Mouse (Mus musculus) ES-Bruce4 (cell line): ENCODE data around the gene Pgm3. TPM values are rescaled to one million over a fixed set of nuclear protein-coding genes. Genes with fewer than 3 reads are reported as not detected.

ENCODE experiments used
- H3K27ac ChIP-seq: 2 replicates; pipeline ENCODE4 v1.5.1; 2012; ENCODE audit warnings: low read length, inconsistent platforms; ENCODE audit not compliant: insufficient read depth
- H3K27me3 ChIP-seq: 2 replicates; pipeline ENCODE4 v1.6.1; 2012; ENCODE audit warnings: mild to moderate bottlenecking, low read length, inconsistent platforms; ENCODE audit not compliant: control insufficient read depth, poor library complexity, insufficient read depth, severe bottlenecking
- H3K36me3 ChIP-seq: 2 replicates; pipeline ENCODE4 v1.6.1; 2012; ENCODE audit warnings: inconsistent platforms, mild to moderate bottlenecking, low read length, moderate library complexity; ENCODE audit not compliant: control insufficient read depth, poor library complexity, insufficient read depth, severe bottlenecking
- H3K4me1 ChIP-seq: one replicate; pipeline ENCODE4 v1.8.1; 2011; ENCODE audit warnings: low read length; ENCODE audit not compliant: control insufficient read depth, insufficient read depth
- H3K4me3 ChIP-seq: 2 replicates; pipeline ENCODE4 v1.5.1; 2011; ENCODE audit warnings: low read depth, mild to moderate bottlenecking, low read length
- H3K9ac ChIP-seq: 2 replicates; pipeline ENCODE4 v1.6.1; 2012; ENCODE audit warnings: low read depth, mild to moderate bottlenecking, inconsistent platforms; ENCODE audit not compliant: poor library complexity, severe bottlenecking
- H3K9me3 ChIP-seq: replicated peaks from 2 replicates; pipeline ENCODE4 v1.6.1; 2012; ENCODE audit warnings: mild to moderate bottlenecking, low read length, inconsistent platforms; ENCODE audit not compliant: control insufficient read depth, poor library complexity, insufficient read depth, severe bottlenecking
- CTCF ChIP-seq: IDR thresholded peaks from one replicate; pipeline ENCODE4 v1.8.1; 2011; ENCODE audit warnings: low read depth, low read length
- EP300 ChIP-seq: IDR thresholded peaks from 2 replicates; pipeline ENCODE4 v1.6.1; 2011; ENCODE audit warnings: low read depth, low read length; ENCODE audit not compliant: insufficient read depth
- POLR2A ChIP-seq: IDR thresholded peaks from one replicate; pipeline ENCODE4 v1.8.1; 2011; ENCODE audit warnings: low read length; ENCODE audit not compliant: insufficient read depth
- polyA plus RNA-seq: library from polyadenylated mRNA; stranded (reverse); fragments of >200 nt; gene quantifications from 2 replicates; pipeline ENCODE4 v1.2.4, GENCODE M21; 2011; ENCODE audit warnings: low read depth; ENCODE audit not compliant: missing spikeins, insufficient read depth, insufficient read length

Gene Pgm3
- polyA plus RNA-seq, 1 experiment: 34.3 TPM

DNA sequence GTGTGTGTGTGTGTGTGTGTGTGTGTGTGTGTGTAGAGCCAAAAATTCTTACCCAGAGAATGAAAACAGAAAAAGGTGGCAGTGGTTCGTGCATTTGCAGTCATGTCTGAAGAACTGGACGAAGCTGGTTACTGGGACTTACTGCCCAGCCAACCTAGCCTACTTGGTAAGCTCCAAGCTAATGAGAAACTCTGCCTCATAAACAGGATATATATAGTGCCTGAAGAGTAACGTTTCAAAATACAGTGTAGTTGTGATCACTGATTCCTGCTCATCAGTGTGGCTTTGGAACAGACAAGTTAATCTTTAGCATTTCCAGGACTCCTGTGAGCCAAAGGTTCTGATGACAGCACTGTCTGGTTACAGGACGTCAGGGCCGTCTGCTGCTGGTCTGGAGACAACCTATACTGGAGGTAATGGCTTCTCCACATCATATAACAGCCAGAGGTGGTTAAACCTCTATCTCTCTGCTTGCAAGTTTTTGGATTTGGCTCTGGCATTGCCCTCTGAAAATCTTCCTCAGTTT lies 21.9 kb downstream of the Pgm3 start:
- H3K27ac ChIP-seq: no peak overlapping the region

DNA sequence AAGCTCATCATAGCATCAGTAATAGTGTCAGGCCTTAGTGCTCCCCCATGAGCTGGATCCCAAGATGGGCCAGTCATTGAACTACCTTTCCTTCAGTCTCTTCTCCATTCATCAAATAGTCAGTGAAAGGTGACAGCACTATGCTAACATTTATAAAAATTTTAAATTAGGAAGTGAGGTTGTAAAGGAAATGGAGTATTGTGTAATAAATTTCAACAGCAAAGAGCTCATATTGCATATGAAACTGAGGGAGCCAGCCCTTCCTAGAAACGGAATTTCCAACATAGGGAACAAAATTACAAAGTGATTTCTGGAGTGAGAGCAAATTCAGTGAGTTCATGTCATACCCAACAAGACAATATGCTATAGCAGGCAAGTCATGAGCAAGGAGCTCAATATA lies 27.1 kb downstream of the Pgm3 start:
- H3K9me3 ChIP-seq: no peaks in the 10 kb centered on the region
- H3K27me3 ChIP-seq: no peaks in the 10 kb centered on the region
- H3K27ac ChIP-seq: no peak overlapping the region
- H3K9ac ChIP-seq: no peak overlapping the region
- no peaks in the 10 kb centered on the region; the same call in 1 of the 2 replicates for H3K36me3 ChIP-seq
- TF ChIP-seq POLR2A (no peak), CTCF (no peak), EP300 (no peak)
- H3K4me1 ChIP-seq: no peaks in the 10 kb centered on the region
- H3K4me3 ChIP-seq: no peak overlapping the region

More for the DNA sequence above, 21.9 kb downstream of the Pgm3 start:
- no peaks in the 10 kb centered on the region for H3K27me3 ChIP-seq
- H3K9me3 ChIP-seq: no peaks in the 10 kb centered on the region
- H3K9ac ChIP-seq: no peak overlapping the region
- no peaks in the 10 kb centered on the region for H3K4me1 ChIP-seq
- peaks cover 6% of the 10 kb centered on the region for H3K36me3 ChIP-seq
- H3K4me3 ChIP-seq: no peak overlapping the region
- TF ChIP-seq POLR2A: no peak
- no peak for TF ChIP-seq EP300
- TF ChIP-seq CTCF: no peak

DNA sequence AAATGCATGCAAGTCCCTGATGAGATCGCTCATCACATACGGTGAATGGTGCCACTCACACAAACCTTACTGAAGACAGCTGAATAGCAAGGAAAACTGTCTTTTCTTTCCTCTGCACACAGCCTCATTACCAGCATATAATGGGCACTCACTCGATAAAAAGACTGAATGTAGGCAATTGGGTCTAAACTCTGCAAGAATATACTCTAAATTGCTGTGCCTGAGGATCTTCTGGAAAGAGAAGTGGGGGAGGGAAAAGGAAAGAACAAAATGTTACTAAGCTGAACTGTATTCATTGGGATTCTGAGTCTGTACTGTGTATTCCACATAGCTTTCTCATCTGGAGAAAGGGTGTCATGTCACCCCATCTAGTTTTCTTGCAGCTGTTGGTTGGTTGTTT lies 28.2 kb downstream of the Pgm3 start:
- Histone ChIP-seq H3K27me3 (no peaks in the 10 kb centered on the region), H3K9me3 (no peaks in the 10 kb centered on the region)
- TF ChIP-seq EP300 (no peak), POLR2A (no peak), CTCF (no peak)

DNA sequence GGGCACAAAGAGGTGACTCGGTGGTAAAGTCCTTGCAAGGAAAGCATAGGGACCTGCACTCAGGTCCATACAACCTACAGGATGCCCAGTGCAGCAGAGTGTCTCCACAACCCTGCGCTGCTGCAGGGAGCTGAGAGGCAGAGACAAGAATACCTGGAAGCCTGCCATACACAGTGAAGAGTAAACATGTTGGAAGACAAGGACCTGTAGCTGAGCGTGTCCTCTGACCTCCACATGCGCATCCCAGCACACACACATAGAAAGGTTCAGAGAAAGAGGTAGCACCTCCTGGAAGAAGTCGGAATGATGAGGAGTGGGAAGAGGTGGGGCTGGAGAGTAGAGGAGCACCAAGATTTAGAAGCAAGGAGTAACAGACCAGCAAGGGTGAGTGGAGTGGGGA lies 37.6 kb downstream of the Pgm3 start:
- H3K36me3 ChIP-seq: no peaks in the 10 kb centered on the region
- no peaks in the 10 kb centered on the region for H3K27me3 ChIP-seq
- TF ChIP-seq CTCF (no peak), POLR2A (no peak), EP300 (no peak)
- H3K4me3 ChIP-seq: no peak overlapping the region
- H3K9me3 ChIP-seq: no peaks in the 10 kb centered on the region
- no peak overlapping the region for H3K9ac ChIP-seq
- H3K4me1 ChIP-seq: no peaks in the 10 kb centered on the region
- no peak overlapping the region for H3K27ac ChIP-seq

More for the DNA sequence above, 28.2 kb downstream of the Pgm3 start:
- Histone ChIP-seq H3K4me1 (no peaks in the 10 kb centered on the region), H3K9ac (no peak overlapping the region), H3K27ac (no peak overlapping the region), H3K36me3 (no peaks in the 10 kb centered on the region; the same call in 1 of the 2 replicates), H3K4me3 (no peak overlapping the region)

DNA sequence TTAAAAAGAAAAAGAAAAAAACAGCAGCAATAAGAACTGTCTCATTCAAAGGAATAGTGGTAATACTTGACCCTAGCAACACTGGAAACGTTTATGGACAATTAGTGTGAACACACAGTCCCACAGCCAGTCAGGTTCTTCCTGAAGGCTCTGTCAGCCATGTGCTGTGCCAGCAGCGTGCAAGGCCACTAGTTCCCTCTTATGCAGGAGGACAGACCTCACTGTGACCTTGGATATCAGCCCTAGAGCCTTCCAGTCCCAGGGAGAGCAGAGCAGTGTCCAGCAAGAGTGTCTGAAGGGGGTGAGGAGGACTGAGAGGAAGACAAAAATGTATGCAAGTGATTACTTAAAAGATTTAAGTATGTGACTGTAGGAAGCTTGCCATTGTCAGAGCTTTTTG lies 46.0 kb downstream of the Pgm3 start:
- no peaks in the 10 kb centered on the region for H3K27me3 ChIP-seq
- no peaks in the 10 kb centered on the region for H3K4me1 ChIP-seq
- no peak overlapping the region for H3K9ac ChIP-seq
- H3K9me3 ChIP-seq: no peaks in the 10 kb centered on the region
- TF ChIP-seq POLR2A (no peak), EP300 (no peak), CTCF (no peak)
- no peak overlapping the region for H3K4me3 ChIP-seq
- H3K36me3 ChIP-seq: peaks cover 2% of the 10 kb centered on the region; the same call in 1 of the 2 replicates
- no peak overlapping the region for H3K27ac ChIP-seq

DNA sequence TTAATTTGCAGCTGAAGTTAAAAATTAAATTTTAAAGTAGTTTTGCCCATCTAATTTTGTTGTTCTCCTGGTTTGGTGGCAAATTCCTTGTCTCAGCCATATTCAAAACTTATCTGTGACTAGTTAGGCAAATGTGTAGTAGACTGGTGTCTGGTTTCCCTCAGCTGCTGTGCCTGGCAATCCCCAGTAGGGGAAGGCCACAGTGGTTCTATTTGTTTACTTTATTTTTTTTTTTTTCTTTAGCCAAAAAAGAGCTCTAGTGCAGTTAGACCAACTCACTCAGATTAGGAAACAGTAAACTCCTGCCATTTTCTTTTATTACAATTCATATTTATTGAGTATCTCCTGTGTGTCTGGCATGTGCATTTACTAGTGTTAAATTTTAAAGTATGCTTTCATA lies 49.3 kb downstream of the Pgm3 start:
- H3K4me1 ChIP-seq: no peaks in the 10 kb centered on the region

More for the DNA sequence above, 49.3 kb downstream of the Pgm3 start:
- Histone ChIP-seq H3K36me3 (peaks cover 3% of the 10 kb centered on the region; the same call in 1 of the 2 replicates), H3K9ac (no peak overlapping the region), H3K27ac (no peak overlapping the region), H3K9me3 (no peaks in the 10 kb centered on the region), H3K27me3 (no peaks in the 10 kb centered on the region), H3K4me3 (no peak overlapping the region)
- TF ChIP-seq POLR2A: no peak
- TF ChIP-seq EP300: no peak
- TF ChIP-seq CTCF: no peak
